Mouse (Mus musculus) lung, adult 10 weeks (tissue): Measurements from ENCODE around the gene 9030624G23Rik. TPM values are rescaled to one million over a fixed set of nuclear protein-coding genes. Genes with fewer than 3 reads are reported as not detected.

Experiments
- polyA plus RNA-seq: library from polyadenylated mRNA; stranded (reverse); fragments of 350-450 nt; fragmentation: Illumina TruSeq; extraction: RNeasy Lipid Tissue Mini Kit (QIAGEN cat#74804); gene quantifications from one replicate; pipeline ENCODE4 v1.2.3, GENCODE M21; 2014; ENCODE audit warnings: low read depth, low replicate concordance; ENCODE audit not compliant: insufficient read depth

Gene 9030624G23Rik
- polyA plus RNA-seq, result 0.10 TPM

GRCm38 (mm10) chr12:24097108-24097520, at the start of gene 9030624G23Rik:
Gene 9030624G23Rik, minus strand, starts transcription at chr12:24097246.

